Mouse (Mus musculus): Measurements from ENCODE around the gene 1700049E17Rik2. TPM values are rescaled to one million over a fixed set of nuclear protein-coding genes. Genes with fewer than 3 reads are reported as not detected.
"Not testable (repeated sequence)": the region's sequence is repeated elsewhere in the genome, so short reads cannot be mapped to it uniquely, and the experiment has no call there.

Gene 1700049E17Rik2
- total RNA-seq (2021): not detected
- long read RNA-seq, experiment 1: 0 reads
- long read RNA-seq, experiment 2: 0 reads

DNA sequence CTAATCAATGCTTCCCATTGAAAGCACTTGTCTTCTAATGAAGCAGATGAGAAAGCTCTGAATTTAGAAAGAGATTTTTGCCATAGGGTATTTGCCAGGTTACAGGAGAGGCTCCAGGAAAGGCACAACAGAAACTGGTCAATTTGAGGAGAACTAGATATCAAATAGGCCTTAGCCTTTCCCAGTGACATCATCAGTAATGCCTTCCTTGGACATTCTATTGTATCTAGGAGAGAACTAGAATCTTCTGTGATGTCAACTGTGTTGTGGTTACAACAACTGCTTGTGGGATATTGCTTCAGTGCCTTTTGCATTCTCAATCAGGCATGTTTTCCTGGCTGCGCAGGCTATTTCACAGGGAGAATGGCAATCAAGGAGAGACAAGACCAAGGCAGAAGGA lies at the start of gene 1700049E17Rik2:
Gene 1700049E17Rik2, plus strand, starts transcription at position 301 of the 400 bp plus-strand sequence.
- DNase-seq: not testable (repeated sequence)

DNA sequence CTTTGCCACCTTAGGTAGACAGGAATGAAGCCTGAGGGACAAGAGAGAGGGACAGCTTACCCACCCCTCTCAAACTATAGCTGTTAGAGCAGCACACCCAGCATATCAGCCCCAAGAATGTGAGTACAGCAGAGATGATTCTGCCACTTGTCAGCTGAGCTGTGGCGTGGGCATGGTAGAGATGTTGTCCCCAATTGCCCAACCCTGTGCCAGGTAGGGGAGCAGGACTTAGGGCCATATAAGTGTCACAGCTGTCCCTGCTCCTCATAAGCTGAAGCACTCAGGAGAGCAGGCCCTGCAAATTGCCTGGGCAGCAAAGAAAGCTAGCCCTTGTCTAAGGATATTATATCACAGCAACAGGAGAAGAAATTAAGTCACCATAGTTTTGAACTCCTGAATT lies 48.3 kb upstream of the 1700049E17Rik2 start:
- not testable (repeated sequence) for DNase-seq

- DNase-seq: not testable (repeated sequence)
These were observed 17.5 kb upstream of the 1700049E17Rik2 start, which contains the start of gene Gm7970 for GRCm38 (mm10) chr14:41555483-41555882. TSS of gene Gm7970 (minus strand) at chr14:41555583.

DNA sequence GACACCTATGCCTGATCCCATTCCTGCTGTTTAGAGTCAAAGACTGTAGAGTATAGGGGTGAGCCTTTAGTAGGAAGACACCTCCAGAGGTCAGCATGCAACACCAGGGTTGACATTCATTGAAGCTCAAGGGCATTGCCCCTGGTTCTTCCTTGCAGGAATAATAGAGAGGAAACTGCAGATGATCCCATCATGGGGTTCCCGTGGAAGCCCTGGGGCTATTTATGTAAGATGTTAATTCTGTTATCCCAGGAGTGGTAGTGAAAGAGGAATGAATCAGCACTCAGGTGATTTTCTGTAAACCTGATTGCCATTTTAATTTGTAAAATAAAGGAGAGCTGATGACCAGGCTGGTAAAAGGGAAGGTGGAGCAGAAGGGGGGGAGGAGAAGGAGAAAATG lies 13.3 kb downstream of the 1700049E17Rik2 start:
- DNase-seq: not testable (repeated sequence)

- not testable (repeated sequence) for DNase-seq
These were observed 27.9 kb downstream of the 1700049E17Rik2 start for GRCm38 (mm10) chr14:41600935-41601334.

GRCm38 (mm10) chr14:41610690-41611089 lies 37.7 kb downstream of the 1700049E17Rik2 start:
- not testable (repeated sequence) for DNase-seq

DNA sequence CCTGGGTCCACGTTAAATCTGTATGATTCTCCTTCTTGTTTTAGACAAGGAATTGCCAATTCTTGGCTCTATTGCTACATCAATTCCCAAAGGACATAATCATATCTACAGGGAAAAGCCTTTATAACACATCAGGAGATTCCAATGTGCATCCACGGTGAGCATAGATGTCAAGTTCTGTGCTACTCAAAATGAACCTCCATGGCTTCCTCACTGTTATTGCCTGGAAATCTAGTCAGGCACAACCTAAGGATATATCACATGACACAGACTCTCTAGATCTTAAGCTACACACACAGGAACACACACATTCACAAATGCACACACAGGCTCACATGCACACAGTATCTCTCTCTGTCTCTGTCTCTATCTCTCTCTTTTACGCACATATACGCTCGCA lies 49.5 kb downstream of the 1700049E17Rik2 start:
- DNase-seq: not testable (repeated sequence)

DNA sequence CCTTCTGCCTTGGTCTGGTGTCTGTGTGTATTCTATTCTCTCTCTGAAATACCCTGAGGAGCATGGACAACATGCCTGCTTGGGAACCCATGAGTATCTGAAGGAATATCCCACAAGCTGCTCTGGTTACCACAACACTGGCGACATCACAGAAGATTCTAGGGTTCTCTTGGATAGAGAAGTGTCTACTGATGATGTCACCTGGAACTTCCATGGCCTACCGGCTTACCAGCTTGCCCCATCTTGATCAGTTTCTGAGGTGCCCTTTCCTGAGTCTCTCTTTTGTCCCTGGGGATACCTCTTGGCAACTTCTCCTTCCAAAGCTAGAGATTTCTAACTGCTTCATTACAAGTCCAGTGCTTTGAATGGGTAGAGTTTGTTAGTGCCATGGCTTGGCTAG lies 51.5 kb downstream of the 1700049E17Rik2 start, which contains the start of gene Gm3072:
Gene Gm3072, minus strand, starts transcription at position 101 of the 400 bp plus-strand sequence.
- not testable (repeated sequence) for DNase-seq

- not testable (repeated sequence) for DNase-seq
These were observed 57.1 kb downstream of the 1700049E17Rik2 start for GRCm38 (mm10) chr14:41630144-41630543.

Other genes starting within 250 kb of the 1700049E17Rik2 start
- gene Gm5798, start 224.6 kb upstream of the 1700049E17Rik2 start, total RNA-seq (2021): not detected
- not detected for gene Gm7945, start 186.8 kb upstream of the 1700049E17Rik2 start, total RNA-seq (2021)
- gene Gm6482, start 164.9 kb upstream of the 1700049E17Rik2 start, total RNA-seq (2021): not detected
- not detected for gene Gm7954, start 119.7 kb upstream of the 1700049E17Rik2 start, total RNA-seq (2021)
- not detected for gene Gm3486, start 83.7 kb upstream of the 1700049E17Rik2 start, total RNA-seq (2021)
- gene Gm7970, start 17.6 kb upstream of the 1700049E17Rik2 start, total RNA-seq (2021): not detected
- gene Gm3072, start 51.4 kb downstream of the 1700049E17Rik2 start, total RNA-seq (2021): not detected
- not detected for gene Gm3676, start 73.3 kb downstream of the 1700049E17Rik2 start, total RNA-seq (2021)
- gene Gm8068, start 128.7 kb downstream of the 1700049E17Rik2 start, total RNA-seq (2021): not detected
- gene Gm7929, start 177.4 kb downstream of the 1700049E17Rik2 start, total RNA-seq (2021): not detected
- gene Gm47189, start 199.2 kb downstream of the 1700049E17Rik2 start, total RNA-seq (2021): not detected

All from gastrocnemius, postnatal 25 days (tissue).